Mouse (Mus musculus) forebrain, embryonic 12.5 days (tissue): Measurements from ENCODE around the gene Gm28308. TPM values are rescaled to one million over a fixed set of nuclear protein-coding genes. Genes with fewer than 3 reads are reported as not detected.

ENCODE experiments used
- ATAC-seq: fragments of 200-750 bp; cut with Nextera tagmentation; 2 replicates; pipeline ENCODE4 v1.8.0; 2017; ENCODE audit warnings: moderate TSS enrichment; ENCODE audit not compliant: low FRiP score
- H3K27ac ChIP-seq: fragments of 300-500 bp; sonication (generic); 2 replicates; pipeline ENCODE4 v1.5.1; 2016; ENCODE audit warnings: mild to moderate bottlenecking
- H3K27me3 ChIP-seq: fragments of 300-500 bp; sonication (generic); 2 replicates; pipeline ENCODE4 v1.6.1; 2016; ENCODE audit warnings: mild to moderate bottlenecking
- H3K36me3 ChIP-seq: fragments of 300-500 bp; sonication (generic); replicated peaks from 2 replicates; pipeline ENCODE4 v1.6.1; 2016; ENCODE audit warnings: mild to moderate bottlenecking
- H3K4me1 ChIP-seq: fragments of 300-500 bp; sonication (generic); 2 replicates; pipeline ENCODE4 v1.6.1; 2016
- H3K4me2 ChIP-seq: fragments of 300-500 bp; sonication (generic); 2 replicates; pipeline ENCODE4 v1.6.1; 2016; ENCODE audit warnings: mild to moderate bottlenecking, moderate library complexity
- H3K4me3 ChIP-seq: fragments of 300-500 bp; sonication (generic); replicated peaks from 2 replicates; pipeline ENCODE4 v1.5.1; 2016; ENCODE audit warnings: mild to moderate bottlenecking
- H3K9ac ChIP-seq: fragments of 300-500 bp; sonication (generic); 2 replicates; pipeline ENCODE4 v1.6.1; 2016; ENCODE audit warnings: mild to moderate bottlenecking
- H3K9me3 ChIP-seq: fragments of 300-500 bp; sonication (generic); 2 replicates; pipeline ENCODE4 v1.6.1; 2016
- WGBS: fragments of 180-500 bp; shearing (Covaris S2); methylation state at CpG from one replicate; pipeline ENCODE4 v1.1.7; 2016; 5-methylcytosine and 5-hydroxymethylcytosine counted together
- polyA plus RNA-seq: library from polyadenylated mRNA; unstranded; fragments of >200 nt; fragmentation: Nextera tagmentation; extraction: Ambion mirVana; gene quantifications from 2 replicates; pipeline ENCODE4 v1.2.1, GENCODE M21; 2016

Gene Gm28308
- polyA plus RNA-seq, 1 experiment from 2014 or later, result not detected

GRCm38 (mm10) chr6:52234428-52235140 lies 21.4 kb upstream of the Gm28308 start:
- Histone ChIP-seq H3K4me2 (no peak overlapping the region), H3K9me3 (no peaks in the 10 kb centered on the region), H3K4me1 (no peaks in the 10 kb centered on the region), H3K27ac (no peak overlapping the region), H3K4me3 (no peak overlapping the region), H3K27me3 (peaks cover 90% of the 10 kb centered on the region), H3K9ac (no peak overlapping the region), H3K36me3 (no peaks in the 10 kb centered on the region)
- WGBS, result 1% methylated on average over 65 of the region's 68 CpGs
- no peak for ATAC-seq

DNA sequence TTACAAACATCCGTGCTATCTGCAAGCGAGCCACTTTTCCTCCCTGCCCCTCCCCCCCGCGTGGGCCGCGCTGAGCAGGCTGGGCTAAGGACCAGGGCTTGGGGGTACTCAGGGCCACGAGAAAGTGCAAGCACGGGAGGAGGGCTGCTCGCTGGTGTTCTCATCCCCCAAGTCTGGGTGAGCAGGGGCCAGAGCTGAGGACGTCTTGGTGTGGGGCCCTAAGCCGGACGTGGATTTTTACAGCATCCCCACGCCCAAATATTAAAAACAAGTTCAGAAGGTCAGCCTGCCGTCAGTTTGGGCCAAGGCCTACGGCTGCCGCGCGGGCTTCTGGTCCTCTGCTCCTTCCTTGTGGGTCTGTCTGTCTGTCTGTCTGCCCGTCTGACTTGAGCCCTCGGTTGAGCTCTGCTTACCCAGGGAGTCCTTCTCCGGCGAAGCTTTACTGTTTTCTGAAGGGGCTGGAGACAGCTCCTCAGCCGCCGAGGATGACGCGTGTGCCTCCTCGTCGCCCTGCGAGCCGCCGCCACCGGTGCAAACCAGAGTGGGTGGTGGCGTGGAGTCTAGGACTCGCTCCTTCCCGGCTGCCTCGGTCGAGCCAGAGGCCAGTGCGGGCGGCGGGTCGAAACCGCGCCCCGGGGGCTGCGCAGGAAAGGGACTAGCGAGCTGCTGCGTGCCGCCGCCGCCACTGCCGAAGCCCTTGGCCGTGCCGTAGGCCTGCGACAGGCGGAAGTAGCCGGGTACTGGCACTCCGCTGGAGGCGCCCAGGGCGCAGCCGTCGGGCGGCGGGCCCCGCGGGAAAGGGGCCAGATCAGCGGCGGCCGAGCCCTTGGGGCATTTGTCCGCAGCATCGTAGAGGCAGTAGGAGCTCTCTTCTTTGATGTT lies 20.6 kb upstream of the Gm28308 start:
- Histone ChIP-seq H3K36me3 (no peaks in the 10 kb centered on the region), H3K4me1 (no peaks in the 10 kb centered on the region), H3K27me3 (peaks cover 91% of the 10 kb centered on the region), H3K9me3 (no peaks in the 10 kb centered on the region), H3K4me3 (no peak overlapping the region), H3K9ac (no peak overlapping the region), H3K27ac (no peak overlapping the region), H3K4me2 (no peak overlapping the region)
- WGBS, result 3% methylated on average over 68 of the region's 70 CpGs
- no peak for ATAC-seq

- H3K27ac ChIP-seq, result no peak overlapping the region
- WGBS, result 3% methylated on average over 23 of the region's 23 CpGs
- no peak overlapping the region for H3K9ac ChIP-seq
These were observed 19.9 kb upstream of the Gm28308 start for GRCm38 (mm10) chr6:52232984-52233545.

DNA sequence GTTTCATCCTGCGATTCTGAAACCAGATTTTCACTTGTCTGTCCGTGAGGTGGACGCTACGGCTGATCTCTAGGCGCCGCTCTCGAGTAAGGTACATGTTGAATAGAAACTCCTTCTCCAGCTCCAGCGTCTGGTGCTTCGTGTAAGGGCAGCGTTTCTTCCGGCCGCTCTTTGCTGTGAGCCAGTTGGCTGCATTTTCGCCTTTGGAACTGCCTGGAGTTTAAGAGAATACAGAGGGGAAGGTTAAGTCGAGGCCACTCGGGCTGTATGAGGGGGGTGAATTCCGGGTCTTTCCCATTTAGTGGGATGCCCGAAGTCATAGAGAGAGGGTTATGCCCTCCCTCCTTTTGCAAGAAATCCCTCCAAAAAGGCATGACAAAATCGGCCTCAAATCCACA lies 19.4 kb upstream of the Gm28308 start:
- no peak overlapping the region for H3K4me2 ChIP-seq
- H3K9ac ChIP-seq, result no peak overlapping the region
- no peaks in the 10 kb centered on the region for H3K9me3 ChIP-seq
- H3K27ac ChIP-seq, result no peak overlapping the region
- H3K36me3 ChIP-seq, result no peaks in the 10 kb centered on the region
- no peaks in the 10 kb centered on the region for H3K4me1 ChIP-seq
- H3K4me3 ChIP-seq, result no peak overlapping the region
- no peak for ATAC-seq
- under 1% methylated on average over 18 of the region's 18 CpGs for WGBS
- H3K27me3 ChIP-seq, result peaks cover 94% of the 10 kb centered on the region

More at GRCm38 (mm10) chr6:52232984-52233545, 19.9 kb upstream of the Gm28308 start:
- H3K4me3 ChIP-seq, result no peak overlapping the region
- no peaks in the 10 kb centered on the region for H3K36me3 ChIP-seq
- no peak for ATAC-seq
- H3K27me3 ChIP-seq, result peaks cover 94% of the 10 kb centered on the region
- no peaks in the 10 kb centered on the region for H3K4me1 ChIP-seq
- H3K9me3 ChIP-seq, result no peaks in the 10 kb centered on the region
- H3K4me2 ChIP-seq, result no peak overlapping the region

DNA sequence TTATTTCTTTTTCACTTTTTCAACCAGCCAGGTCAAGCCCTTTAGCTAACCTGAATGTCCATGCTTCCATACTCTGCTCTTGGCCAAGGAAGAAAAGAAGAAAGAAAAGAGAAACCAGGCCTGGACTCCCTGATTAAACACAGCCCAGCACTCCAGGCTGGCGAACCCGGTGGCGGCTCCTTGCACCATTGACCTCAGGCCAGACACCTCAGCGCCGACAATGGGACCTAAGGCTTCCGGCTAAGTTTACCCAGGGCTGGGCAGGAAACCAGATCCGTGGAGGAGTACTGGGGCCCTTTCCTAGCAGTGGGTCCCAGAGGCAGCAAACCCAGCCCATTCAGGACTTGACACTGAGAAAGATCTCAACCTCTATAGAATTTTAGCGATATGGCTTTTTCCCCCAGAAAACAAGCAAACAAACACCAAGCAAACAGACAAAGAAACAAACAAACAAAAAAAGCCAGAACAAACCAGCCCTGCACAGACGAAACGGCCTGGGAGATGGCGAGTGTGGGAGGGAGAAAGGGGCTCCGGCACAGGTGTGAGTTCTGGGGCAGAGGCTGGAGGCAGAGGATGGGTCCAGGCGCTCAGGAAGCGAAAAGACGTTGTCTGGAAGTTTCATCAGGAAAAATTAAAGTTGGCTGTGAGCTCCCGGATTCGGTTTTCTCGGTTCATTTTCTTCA lies 18.9 kb upstream of the Gm28308 start:
- ATAC-seq, result no peak
- 1% methylated on average over 18 of the region's 18 CpGs for WGBS
- H3K4me3 ChIP-seq, result no peak overlapping the region
- peaks cover 94% of the 10 kb centered on the region for H3K27me3 ChIP-seq
- no peaks in the 10 kb centered on the region for H3K9me3 ChIP-seq
- no peak overlapping the region for H3K9ac ChIP-seq
- H3K27ac ChIP-seq, result no peak overlapping the region
- no peak overlapping the region for H3K4me2 ChIP-seq
- no peaks in the 10 kb centered on the region for H3K4me1 ChIP-seq
- H3K36me3 ChIP-seq, result no peaks in the 10 kb centered on the region

GRCm38 (mm10) chr6:52230516-52231165 lies 17.5 kb upstream of the Gm28308 start, which contains the start of gene Hoxa9:
Hoxa9 (minus strand) TSS chr6:52231089.
- H3K4me3 ChIP-seq, result no peak within 1 kb of the TSS
- H3K27ac ChIP-seq, result no peak within 1 kb of the TSS
- under 1% methylated on average over 17 of the region's 36 CpGs for WGBS
- ATAC-seq, result no peak
- H3K9ac ChIP-seq, result no peak within 1 kb of the TSS
- H3K36me3 ChIP-seq, result no peaks in the 10 kb centered on the region
- no peak within 1 kb of the TSS for H3K4me2 ChIP-seq
- no peaks in the 10 kb centered on the region for H3K4me1 ChIP-seq
- peaks cover 94% of the 10 kb centered on the region for H3K27me3 ChIP-seq
- H3K9me3 ChIP-seq, result no peaks in the 10 kb centered on the region

- WGBS, result under 1% methylated on average over 44 of the region's 44 CpGs
- Histone ChIP-seq H3K27me3 (peaks cover 94% of the 10 kb centered on the region), H3K4me1 (no peaks in the 10 kb centered on the region), H3K27ac (no peak overlapping the region), H3K4me3 (no peak overlapping the region), H3K9ac (no peak overlapping the region), H3K9me3 (no peaks in the 10 kb centered on the region), H3K4me2 (no peak overlapping the region), H3K36me3 (no peaks in the 10 kb centered on the region)
- no peak for ATAC-seq
These were observed 16.6 kb upstream of the Gm28308 start for GRCm38 (mm10) chr6:52229558-52230416.

GRCm38 (mm10) chr6:52228475-52229465 lies 15.6 kb upstream of the Gm28308 start:
- WGBS, result 1% methylated on average over 38 of the region's 38 CpGs
- Histone ChIP-seq H3K36me3 (no peaks in the 10 kb centered on the region), H3K4me1 (no peaks in the 10 kb centered on the region), H3K27ac (no peak overlapping the region), H3K4me2 (no peak overlapping the region), H3K9ac (no peak overlapping the region), H3K4me3 (no peak overlapping the region), H3K9me3 (no peaks in the 10 kb centered on the region), H3K27me3 (peaks cover 94% of the 10 kb centered on the region)
- no peak for ATAC-seq

- Histone ChIP-seq H3K4me3 (no peak overlapping the region), H3K9ac (no peak overlapping the region), H3K27me3 (peaks cover 93% of the 10 kb centered on the region), H3K9me3 (no peaks in the 10 kb centered on the region), H3K4me1 (no peaks in the 10 kb centered on the region), H3K27ac (no peak overlapping the region), H3K4me2 (no peak overlapping the region), H3K36me3 (no peaks in the 10 kb centered on the region)
- 3% methylated on average over 11 of the region's 11 CpGs for WGBS
- no peak for ATAC-seq
These were observed 14.5 kb upstream of the Gm28308 start for GRCm38 (mm10) chr6:52227470-52228222.
